Mouse (Mus musculus): ENCODE data around the gene Scaf1. TPM values are rescaled to one million over a fixed set of nuclear protein-coding genes. Genes with fewer than 3 reads are reported as not detected.
"Not testable (repeated sequence)": the region's sequence is repeated elsewhere in the genome, so short reads cannot be mapped to it uniquely, and the experiment has no call there.

The Scaf1 gene
- polyA plus RNA-seq, 1 experiment, result 219 TPM

- peaks cover 3% of the 10 kb centered on the region; the same call in 1 of the 2 replicates for H3K4me1 ChIP-seq
- H3K4me3 ChIP-seq (replicated peaks), result no peak overlapping the region
- TF ChIP-seq FLI1 (IDR thresholded peaks at IDR 0.05; ENCODE audit: low read length) (no peak), GATA1 (IDR thresholded peaks at IDR 0.05; ENCODE audit: borderline replicate concordance, low read length) (no peak)
- peaks cover 79% of the 10 kb centered on the region for H3K36me3 ChIP-seq (replicated peaks; ENCODE audit: low read length)
- no peaks in the 10 kb centered on the region for H3K27me3 ChIP-seq (replicated peaks)
- no peaks in the 10 kb centered on the region for H3K9me3 ChIP-seq
Measured at GRCm38 (mm10) chr7:45028351-45028750, 12.2 kb upstream of the Scaf1 start.

- Histone ChIP-seq H3K9me3 (no peaks in the 10 kb centered on the region), H3K4me1 (peaks cover 3% of the 10 kb centered on the region; the same call in 1 of the 2 replicates), H3K27me3 (replicated peaks) (no peaks in the 10 kb centered on the region), H3K36me3 (replicated peaks; ENCODE audit: low read length) (peaks cover 75% of the 10 kb centered on the region), H3K4me3 (replicated peaks) (no peak overlapping the region)
- TF ChIP-seq GATA1 (IDR thresholded peaks at IDR 0.05; ENCODE audit: borderline replicate concordance, low read length) (no peak), FLI1 (IDR thresholded peaks at IDR 0.05; ENCODE audit: low read length) (no peak)
Measured at GRCm38 (mm10) chr7:45027761-45028160, 11.6 kb upstream of the Scaf1 start.

GRCm38 (mm10) chr7:45026256-45026655 lies 10.1 kb upstream of the Scaf1 start:
- TF ChIP-seq GATA1 (IDR thresholded peaks at IDR 0.05; ENCODE audit: borderline replicate concordance, low read length), result no peak
- TF ChIP-seq FLI1 (IDR thresholded peaks at IDR 0.05; ENCODE audit: low read length), result no peak
- H3K4me3 ChIP-seq (replicated peaks), result no peak overlapping the region
- peaks cover 3% of the 10 kb centered on the region; the same call in 1 of the 2 replicates for H3K4me1 ChIP-seq
- no peaks in the 10 kb centered on the region for H3K27me3 ChIP-seq (replicated peaks)
- H3K9me3 ChIP-seq, result no peaks in the 10 kb centered on the region
- peaks cover 70% of the 10 kb centered on the region for H3K36me3 ChIP-seq (replicated peaks; ENCODE audit: low read length)

DNA sequence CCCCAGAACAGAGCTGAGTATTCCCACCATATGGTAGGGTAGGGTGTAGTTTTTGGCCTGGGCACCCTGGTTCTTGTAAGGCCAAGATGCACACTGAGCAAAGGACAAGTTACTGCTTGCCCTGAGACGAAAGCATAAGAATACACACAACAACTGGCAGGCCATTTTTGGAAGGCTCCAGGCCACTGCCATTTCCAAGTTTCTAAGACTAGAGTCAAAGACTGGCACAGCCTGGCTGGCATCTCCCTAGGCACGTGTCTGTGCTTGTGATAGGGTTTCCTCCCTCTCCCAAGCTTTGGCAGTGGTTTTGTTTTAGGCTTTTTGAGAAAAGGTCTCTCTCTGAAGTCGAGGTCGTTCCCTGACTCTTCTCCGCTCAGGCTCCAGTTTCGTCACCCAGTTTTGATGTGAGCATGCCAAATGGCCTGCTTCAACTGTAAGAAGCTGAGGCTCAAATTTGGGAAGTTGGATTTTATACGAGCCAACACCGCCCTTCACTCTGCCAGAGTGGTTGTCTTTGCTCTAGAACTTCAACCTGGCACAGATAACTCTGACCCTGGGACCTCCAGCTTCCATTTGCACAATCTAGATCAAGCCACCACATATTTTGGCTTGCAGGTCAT lies 9.5 kb upstream of the Scaf1 start:
- TF ChIP-seq GATA1 (IDR thresholded peaks at IDR 0.05; ENCODE audit: borderline replicate concordance, low read length) (no peak), FLI1 (IDR thresholded peaks at IDR 0.05; ENCODE audit: low read length) (no peak)
- Histone ChIP-seq H3K27me3 (replicated peaks) (no peaks in the 10 kb centered on the region), H3K4me1 (peaks cover 3% of the 10 kb centered on the region; the same call in 1 of the 2 replicates), H3K36me3 (replicated peaks; ENCODE audit: low read length) (peaks cover 70% of the 10 kb centered on the region), H3K4me3 (replicated peaks) (no peak overlapping the region), H3K9me3 (no peaks in the 10 kb centered on the region)

GRCm38 (mm10) chr7:45024281-45025248 lies 8.4 kb upstream of the Scaf1 start:
- Histone ChIP-seq H3K27me3 (replicated peaks) (no peaks in the 10 kb centered on the region), H3K4me3 (replicated peaks) (no peak overlapping the region), H3K4me1 (peaks cover 11% of the 10 kb centered on the region), H3K36me3 (replicated peaks; ENCODE audit: low read length) (peaks cover 69% of the 10 kb centered on the region), H3K9me3 (no peaks in the 10 kb centered on the region)
- no peak for TF ChIP-seq FLI1 (IDR thresholded peaks at IDR 0.05; ENCODE audit: low read length)
- TF ChIP-seq GATA1 (IDR thresholded peaks at IDR 0.05; ENCODE audit: borderline replicate concordance, low read length), result no peak

DNA sequence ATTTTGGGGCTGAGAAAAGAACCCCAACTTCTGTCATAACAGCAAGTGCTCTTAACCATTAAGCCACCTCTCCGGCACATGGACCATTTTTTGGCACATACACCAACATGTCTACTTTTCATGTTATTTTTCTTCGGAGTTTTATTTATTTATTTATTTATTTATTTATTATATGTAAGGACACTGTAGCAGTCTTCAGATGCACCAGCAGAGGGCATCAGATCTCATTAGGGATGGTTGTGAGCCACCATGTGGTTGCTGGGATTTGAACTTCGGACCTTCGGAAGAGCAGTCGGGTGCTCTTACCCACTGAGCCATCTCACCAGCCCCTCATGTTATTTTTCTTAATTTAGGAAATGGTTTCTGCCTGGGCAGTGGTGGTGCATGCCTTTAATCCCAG lies 7.5 kb upstream of the Scaf1 start:
- peaks cover 20% of the 10 kb centered on the region for H3K4me1 ChIP-seq
- H3K4me3 ChIP-seq (replicated peaks), result not testable (repeated sequence)
- H3K36me3 ChIP-seq (replicated peaks; ENCODE audit: low read length), result peaks cover 62% of the 10 kb centered on the region

GRCm38 (mm10) chr7:45020225-45020624 lies 4.1 kb upstream of the Scaf1 start:
- H3K36me3 ChIP-seq (replicated peaks; ENCODE audit: low read length), result peaks cover 32% of the 10 kb centered on the region
- H3K4me1 ChIP-seq, result peaks cover 28% of the 10 kb centered on the region
- H3K9me3 ChIP-seq, result no peaks in the 10 kb centered on the region
- H3K27me3 ChIP-seq (replicated peaks), result no peaks in the 10 kb centered on the region
- no peak for TF ChIP-seq FLI1 (IDR thresholded peaks at IDR 0.05; ENCODE audit: low read length)
- no peak for TF ChIP-seq GATA1 (IDR thresholded peaks at IDR 0.05; ENCODE audit: borderline replicate concordance, low read length)
- H3K4me3 ChIP-seq (replicated peaks), result no peak overlapping the region

More for the DNA sequence above, 7.5 kb upstream of the Scaf1 start:
- not testable (repeated sequence) for H3K27me3 ChIP-seq (replicated peaks); H3K9me3 ChIP-seq

GRCm38 (mm10) chr7:45019031-45019571 lies 2.9 kb upstream of the Scaf1 start:
- H3K4me3 ChIP-seq (replicated peaks), result peak overlapping the region; percentile 97

DNA sequence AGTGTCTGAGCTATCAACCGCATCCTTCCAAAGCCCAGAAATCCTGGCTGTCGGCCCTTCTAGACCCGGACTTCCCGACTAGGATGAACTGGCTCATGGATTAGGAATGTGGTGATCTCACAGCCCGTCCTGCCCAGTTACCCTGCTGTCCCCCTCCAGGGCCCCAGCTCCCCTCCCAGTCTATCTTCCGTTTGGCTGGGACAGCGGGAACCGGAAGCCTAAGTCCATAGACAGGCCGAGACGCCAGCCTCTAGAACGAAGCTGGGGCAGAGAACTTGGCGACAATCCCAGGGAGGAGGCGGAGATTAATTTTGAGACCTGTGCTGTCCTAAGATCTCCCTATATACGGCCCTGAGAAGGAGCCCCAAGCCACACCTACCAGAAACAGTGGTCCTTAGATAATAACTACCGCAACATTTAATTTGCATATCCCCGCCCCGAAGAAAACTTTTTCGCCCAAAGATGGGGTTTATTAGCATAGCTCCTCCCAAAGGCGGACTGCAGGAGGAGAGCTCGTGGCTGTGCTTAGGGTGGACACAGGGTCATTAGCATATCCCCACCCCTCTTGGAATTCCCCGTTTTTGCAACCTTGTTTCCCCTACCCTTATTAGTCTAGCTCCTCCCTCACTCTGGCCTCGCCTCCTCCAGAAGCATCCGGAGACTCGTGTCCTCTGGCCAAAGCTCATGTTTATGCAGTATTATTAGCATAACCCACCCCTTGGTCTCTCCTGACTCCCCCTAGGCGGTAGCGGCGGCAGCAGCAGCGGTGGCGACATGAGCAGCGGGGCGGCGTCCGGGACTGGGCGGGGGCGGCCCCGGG lies 1.3 kb upstream of the Scaf1 start, which contains the start of gene Rras:
Gene Rras (plus strand): TSS at position 720 of the 820 bp plus-strand sequence.
- peaks cover 56% of the 10 kb centered on the region for H3K4me1 ChIP-seq
- H3K9me3 ChIP-seq, result no peaks in the 10 kb centered on the region

More at GRCm38 (mm10) chr7:45019031-45019571, 2.9 kb upstream of the Scaf1 start:
- Histone ChIP-seq H3K4me1 (peaks cover 40% of the 10 kb centered on the region), H3K27me3 (replicated peaks) (no peaks in the 10 kb centered on the region), H3K9me3 (no peaks in the 10 kb centered on the region), H3K36me3 (replicated peaks; ENCODE audit: low read length) (peaks cover 32% of the 10 kb centered on the region)
- TF ChIP-seq FLI1 (IDR thresholded peaks at IDR 0.05; ENCODE audit: low read length) (no peak), GATA1 (IDR thresholded peaks at IDR 0.05; ENCODE audit: borderline replicate concordance, low read length) (no peak)

More for the DNA sequence above, 1.3 kb upstream of the Scaf1 start, which contains the start of gene Rras:
- Histone ChIP-seq H3K36me3 (replicated peaks; ENCODE audit: low read length) (peaks cover 44% of the 10 kb centered on the region), H3K27me3 (replicated peaks) (no peaks in the 10 kb centered on the region), H3K4me3 (replicated peaks) (peak within 1 kb of the TSS; percentile 97)
- TF ChIP-seq GATA1 (IDR thresholded peaks at IDR 0.05; ENCODE audit: borderline replicate concordance, low read length), result peak; percentile 42; the same call in 1 of the 3 replicates
- TF ChIP-seq FLI1 (IDR thresholded peaks at IDR 0.05; ENCODE audit: low read length), result no peak

All from megakaryocyte, embryonic 14.5 days (primary cell).